Mouse (Mus musculus): ENCODE measurements around the gene Myo10. TPM values are rescaled to one million over a fixed set of nuclear protein-coding genes. Genes with fewer than 3 reads are reported as not detected.

Gene Myo10
- total RNA-seq, 1 experiment from 2014 or later, result 103 TPM

GRCm38 (mm10) chr15:25844771-25845170, 222.4 kb downstream of the Myo10 start:
- no peak for DNase-seq

- no peak for DNase-seq
These were observed 225.3 kb downstream of the Myo10 start for GRCm38 (mm10) chr15:25847576-25848168.

- DNase-seq, result no peak
These were observed 228.2 kb downstream of the Myo10 start for GRCm38 (mm10) chr15:25850552-25850951.

- DNase-seq, result no peak
These were observed 232.1 kb downstream of the Myo10 start for GRCm38 (mm10) chr15:25854270-25854904.

- DNase-seq, result no peak
These were observed 236.3 kb downstream of the Myo10 start for GRCm38 (mm10) chr15:25858611-25859058.

- no peak for DNase-seq
These were observed 237.1 kb downstream of the Myo10 start for GRCm38 (mm10) chr15:25859469-25859868.

- DNase-seq, result no peak
These were observed 239.6 kb downstream of the Myo10 start for GRCm38 (mm10) chr15:25861900-25862299.

Other genes with a start within 250 kb of the Myo10 start
- 10.4 and 16.7 TPM in 2 replicates for gene Basp1, start 208.8 kb upstream of the Myo10 start, total RNA-seq (2021)
- 24.3 and 26.7 TPM in 2 replicates for gene Retreg1, start 220.7 kb downstream of the Myo10 start, total RNA-seq (2021)

Measured in adrenal gland, postnatal 14 days (tissue).